Mouse (Mus musculus) CH12.LX (cell line): ENCODE measurements at regions not wholly inside any gene's neighbourhood (a gene's known extent, or its start where the extent isn't known, plus 50 kb on each side); places are given as distances from the start of the nearest gene placed in this dataset.

Source experiments
- E2F4 ChIP-seq: IDR thresholded peaks from 2 replicates; pipeline ENCODE4 v1.6.1; 2011; ENCODE audit warnings: low read depth, low read length, improper control_type of control experiment; ENCODE audit not compliant: insufficient replicate concordance
- ZC3H11A ChIP-seq: IDR thresholded peaks from 2 replicates; pipeline ENCODE4 v1.6.1; 2012; ENCODE audit warnings: low read depth, mild to moderate bottlenecking, inconsistent platforms, low read length, improper control_type of control experiment
- ZMIZ1 ChIP-seq: IDR thresholded peaks from 2 replicates; pipeline ENCODE4 v1.6.1; 2012; ENCODE audit warnings: low read depth, mild to moderate bottlenecking, inconsistent platforms, low read length, improper control_type of control experiment

DNA sequence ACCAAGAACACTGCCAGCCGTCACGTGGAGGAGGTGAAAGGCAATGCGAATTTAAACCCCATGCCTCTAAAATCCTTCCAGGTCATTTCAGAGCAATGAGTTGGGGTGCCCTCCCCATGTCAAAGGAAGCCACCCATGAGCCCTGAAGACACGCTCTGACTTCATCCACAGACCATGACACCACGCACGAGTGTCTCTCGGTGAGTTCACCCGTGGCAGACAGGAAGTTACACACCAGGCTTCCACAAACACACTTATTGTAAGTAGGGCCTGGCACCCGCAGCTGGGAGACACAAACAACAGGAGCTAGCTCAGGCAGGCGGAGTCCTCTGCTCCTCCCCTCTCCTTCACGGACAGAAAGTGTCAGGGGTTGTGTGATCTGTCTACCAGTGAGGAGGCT, 251.4 kb upstream of the Sulf2 start:
- no peak for TF ChIP-seq ZC3H11A
- TF ChIP-seq E2F4: no peak
- no peak for TF ChIP-seq ZMIZ1
